Mouse (Mus musculus) embryonic facial prominence, embryonic 13.5 days (tissue): ENCODE measurements at regions not wholly inside any gene's neighbourhood (a gene's known extent, or its start where the extent isn't known, plus 50 kb on each side); places are given as distances from the start of the nearest gene placed in this dataset.

ENCODE experiments used
- ATAC-seq: fragments of 200-750 bp; cut with Nextera tagmentation; 2 replicates; pipeline ENCODE4 v1.8.0; 2017; ENCODE audit warnings: low read depth; ENCODE audit not compliant: insufficient number of reproducible peaks, insufficient read depth, low FRiP score, low TSS enrichment
- H3K27ac ChIP-seq: fragments of 300-500 bp; sonication (generic); 2 replicates; pipeline ENCODE4 v1.5.1; 2015; ENCODE audit warnings: moderate library complexity, mild to moderate bottlenecking, inconsistent platforms
- H3K27me3 ChIP-seq: fragments of 300-500 bp; sonication (generic); 2 replicates; pipeline ENCODE4 v1.6.1; 2015; ENCODE audit warnings: mild to moderate bottlenecking, inconsistent platforms
- H3K36me3 ChIP-seq: fragments of 300-500 bp; sonication (generic); 2 replicates; pipeline ENCODE4 v1.6.1; 2015; ENCODE audit warnings: mild to moderate bottlenecking, inconsistent platforms
- H3K4me1 ChIP-seq: fragments of 300-500 bp; sonication (generic); 2 replicates; pipeline ENCODE4 v1.6.1; 2015; ENCODE audit warnings: inconsistent platforms
- H3K4me2 ChIP-seq: fragments of 300-500 bp; sonication (generic); 2 replicates; pipeline ENCODE4 v1.6.1; 2015; ENCODE audit warnings: moderate library complexity, mild to moderate bottlenecking, inconsistent platforms
- H3K4me3 ChIP-seq: fragments of 300-500 bp; sonication (generic); 2 replicates; pipeline ENCODE4 v1.5.1; 2015; ENCODE audit warnings: mild to moderate bottlenecking, inconsistent platforms
- H3K9ac ChIP-seq: fragments of 300-500 bp; sonication (generic); 2 replicates; pipeline ENCODE4 v1.6.1; 2015; ENCODE audit warnings: mild to moderate bottlenecking, inconsistent platforms
- H3K9me3 ChIP-seq: fragments of 300-500 bp; sonication (generic); 2 replicates; pipeline ENCODE4 v1.6.1; 2016; ENCODE audit warnings: inconsistent platforms
- WGBS: fragments of 180-500 bp; shearing (Covaris S2); methylation state at CpG from one replicate; pipeline ENCODE4 v1.1.7; 2015; ENCODE audit warnings: mixed read lengths; 5-methylcytosine and 5-hydroxymethylcytosine counted together

DNA sequence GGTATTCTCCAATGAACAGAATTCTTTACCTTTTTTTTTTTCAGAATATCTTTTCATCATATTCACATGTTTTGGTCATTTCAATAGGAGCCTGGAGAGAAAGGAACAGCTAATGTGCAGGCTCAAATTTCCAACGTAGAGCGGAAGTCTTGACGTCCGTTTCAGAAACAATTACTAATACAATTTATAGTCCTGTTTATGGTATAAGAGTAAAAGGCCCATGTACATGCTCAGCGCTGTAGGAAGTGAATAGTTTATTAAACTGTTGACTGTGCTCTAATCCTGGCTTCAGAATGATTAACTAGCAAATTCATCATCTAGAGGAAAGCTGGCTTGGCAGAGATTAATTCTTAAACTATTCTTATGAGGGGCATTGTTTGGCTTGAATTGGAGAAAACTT is 142.1 kb downstream of the Pik3r1 start:
- Histone ChIP-seq H3K4me1 (peaks cover 12% of the 10 kb centered on the region), H3K9ac (no peak overlapping the region), H3K36me3 (no peaks in the 10 kb centered on the region), H3K4me3 (no peak overlapping the region), H3K9me3 (no peaks in the 10 kb centered on the region), H3K27me3 (no peaks in the 10 kb centered on the region), H3K27ac (no peak overlapping the region), H3K4me2 (no peak overlapping the region)
- 60% methylated on average over 5 of the region's 5 CpGs for WGBS
- no peak for ATAC-seq

DNA sequence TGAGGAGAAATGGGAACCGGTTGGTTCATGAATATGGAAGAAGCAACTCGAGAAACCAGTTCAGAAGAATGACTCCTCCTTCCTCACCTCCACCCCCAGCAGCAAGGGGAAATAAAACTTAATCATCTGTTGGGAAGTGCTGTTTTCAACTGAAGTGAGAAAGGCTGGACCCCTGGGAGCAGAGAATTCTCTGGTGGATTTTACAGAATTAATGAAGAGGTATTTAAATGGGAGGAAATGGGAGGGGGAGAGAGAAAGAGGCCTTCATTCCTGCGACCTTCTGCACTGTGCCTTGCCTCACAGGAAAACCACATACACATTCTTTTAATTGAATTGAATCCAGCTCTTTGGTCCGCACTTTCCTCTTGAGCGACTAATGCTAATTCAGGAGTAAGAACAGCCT is 143.8 kb downstream of the Pik3r1 start:
- no peaks in the 10 kb centered on the region for H3K27me3 ChIP-seq
- H3K36me3 ChIP-seq = no peaks in the 10 kb centered on the region
- peaks cover 12% of the 10 kb centered on the region for H3K4me1 ChIP-seq
- no peak overlapping the region for H3K4me2 ChIP-seq
- H3K4me3 ChIP-seq = no peak overlapping the region
- H3K9me3 ChIP-seq = no peaks in the 10 kb centered on the region
- WGBS = 24% methylated on average over 5 of the region's 5 CpGs
- no peak for ATAC-seq
- H3K27ac ChIP-seq = no peak overlapping the region
- H3K9ac ChIP-seq = no peak overlapping the region

GRCm38 (mm10) chr13:101622649-101623048 is 145.4 kb downstream of the Pik3r1 start:
- no peak for ATAC-seq
- Histone ChIP-seq H3K36me3 (no peaks in the 10 kb centered on the region), H3K4me1 (peaks cover 12% of the 10 kb centered on the region), H3K9me3 (no peaks in the 10 kb centered on the region), H3K9ac (no peak overlapping the region), H3K4me3 (no peak overlapping the region), H3K27ac (no peak overlapping the region), H3K4me2 (no peak overlapping the region), H3K27me3 (no peaks in the 10 kb centered on the region)
- 96% methylated on average over 2 of the region's 2 CpGs for whole genome bisulfite sequencing

DNA sequence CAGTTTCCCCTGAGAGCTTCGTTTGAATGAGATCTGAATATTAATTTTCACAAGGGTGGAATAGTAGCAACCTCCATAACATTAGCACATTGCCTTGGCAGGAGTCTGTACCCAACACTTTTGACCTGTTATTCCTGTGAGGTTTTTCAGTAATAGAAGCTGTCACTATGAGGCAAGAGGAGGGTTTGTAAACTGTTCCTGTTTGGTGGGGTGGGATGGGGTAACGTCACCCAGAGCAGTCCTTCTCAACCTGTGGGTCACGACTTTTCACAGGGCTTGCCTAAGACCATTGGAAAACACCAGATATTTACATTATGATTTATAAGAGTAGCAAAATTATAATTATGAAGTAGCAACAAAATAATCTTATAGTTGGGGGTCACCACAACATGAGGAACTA is 147.4 kb downstream of the Pik3r1 start:
- H3K4me2 ChIP-seq = no peak overlapping the region
- no peaks in the 10 kb centered on the region for H3K9me3 ChIP-seq
- peaks cover 12% of the 10 kb centered on the region for H3K4me1 ChIP-seq
- WGBS = 78% methylated on average over 3 of the region's 3 CpGs
- H3K9ac ChIP-seq = no peak overlapping the region
- H3K27ac ChIP-seq = no peak overlapping the region
- ATAC-seq = no peak
- no peak overlapping the region for H3K4me3 ChIP-seq
- H3K36me3 ChIP-seq = no peaks in the 10 kb centered on the region
- no peaks in the 10 kb centered on the region for H3K27me3 ChIP-seq

DNA sequence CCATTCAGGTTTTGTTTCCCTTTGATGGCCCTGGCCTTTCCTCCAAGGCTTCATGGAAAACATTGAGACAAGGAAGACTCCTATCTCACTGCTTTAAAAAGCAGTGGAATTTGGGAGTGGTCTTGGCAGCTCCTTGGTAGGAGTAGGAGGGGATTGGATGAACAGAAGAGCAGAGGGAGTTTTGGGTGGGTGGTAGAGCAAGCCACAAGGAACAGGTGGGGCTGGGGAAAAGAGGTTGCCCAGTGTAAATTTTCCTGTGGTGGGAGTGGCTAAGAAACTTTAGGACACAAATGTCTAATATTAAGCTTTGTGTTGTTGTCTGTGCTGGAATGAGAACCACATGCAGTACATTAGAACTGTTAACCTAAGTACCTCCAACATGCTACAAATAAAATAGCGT is 148.9 kb downstream of the Pik3r1 start:
- WGBS = 77% methylated on average over 1 of the region's 1 CpGs
- Histone ChIP-seq H3K36me3 (no peaks in the 10 kb centered on the region), H3K27me3 (no peaks in the 10 kb centered on the region), H3K4me2 (no peak overlapping the region), H3K4me3 (no peak overlapping the region), H3K9me3 (no peaks in the 10 kb centered on the region), H3K4me1 (peaks cover 1% of the 10 kb centered on the region; the same call in 1 of the 2 replicates), H3K27ac (no peak overlapping the region), H3K9ac (no peak overlapping the region)
- no peak for ATAC-seq

DNA sequence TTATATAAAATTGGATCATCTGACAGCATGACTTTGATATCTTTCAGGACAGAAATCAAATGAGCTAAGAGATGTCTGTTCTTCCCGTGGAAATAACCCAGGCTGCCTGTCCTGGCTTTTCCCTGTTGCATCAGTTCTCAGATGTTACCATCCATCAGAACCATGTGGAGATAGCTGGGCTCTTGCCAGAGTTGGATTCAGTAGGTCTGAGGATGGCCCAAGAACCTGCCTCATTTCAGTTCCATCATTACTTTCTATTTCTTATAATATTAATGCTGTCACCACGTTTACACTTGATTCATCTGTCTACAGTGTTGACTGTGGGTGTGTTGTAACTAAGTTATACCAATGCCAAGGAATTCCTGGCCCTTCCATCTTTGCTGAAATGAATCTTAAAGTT is 155.2 kb downstream of the Pik3r1 start:
- H3K27me3 ChIP-seq = no peaks in the 10 kb centered on the region
- no peak overlapping the region for H3K4me2 ChIP-seq
- WGBS = 72% methylated on average over 2 of the region's 2 CpGs
- no peaks in the 10 kb centered on the region for H3K9me3 ChIP-seq
- H3K27ac ChIP-seq = no peak overlapping the region
- no peaks in the 10 kb centered on the region for H3K36me3 ChIP-seq
- ATAC-seq = no peak
- no peak overlapping the region for H3K9ac ChIP-seq
- H3K4me1 ChIP-seq = no peaks in the 10 kb centered on the region
- no peak overlapping the region for H3K4me3 ChIP-seq

GRCm38 (mm10) chr13:101611725-101612124 is 156.3 kb downstream of the Pik3r1 start:
- no peaks in the 10 kb centered on the region for H3K36me3 ChIP-seq
- 93% methylated on average over 6 of the region's 6 CpGs for WGBS
- H3K27me3 ChIP-seq = no peaks in the 10 kb centered on the region
- H3K4me3 ChIP-seq = no peak overlapping the region
- ATAC-seq = no peak
- no peak overlapping the region for H3K27ac ChIP-seq
- H3K4me2 ChIP-seq = no peak overlapping the region
- no peaks in the 10 kb centered on the region for H3K9me3 ChIP-seq
- H3K4me1 ChIP-seq = no peaks in the 10 kb centered on the region
- H3K9ac ChIP-seq = no peak overlapping the region

GRCm38 (mm10) chr13:101606184-101606730 is 161.8 kb downstream of the Pik3r1 start:
- no peak overlapping the region for H3K4me2 ChIP-seq
- H3K9ac ChIP-seq = no peak overlapping the region
- no peaks in the 10 kb centered on the region for H3K27me3 ChIP-seq
- no peak overlapping the region for H3K27ac ChIP-seq
- WGBS = 74% methylated on average over 1 of the region's 1 CpGs
- no peaks in the 10 kb centered on the region for H3K9me3 ChIP-seq
- no peaks in the 10 kb centered on the region for H3K36me3 ChIP-seq
- ATAC-seq = no peak
- no peak overlapping the region for H3K4me3 ChIP-seq
- no peaks in the 10 kb centered on the region for H3K4me1 ChIP-seq

GRCm38 (mm10) chr13:101605685-101606084 is 162.3 kb downstream of the Pik3r1 start:
- Histone ChIP-seq H3K9ac (no peak overlapping the region), H3K27me3 (no peaks in the 10 kb centered on the region), H3K4me3 (no peak overlapping the region), H3K4me1 (no peaks in the 10 kb centered on the region), H3K27ac (no peak overlapping the region), H3K9me3 (no peaks in the 10 kb centered on the region), H3K36me3 (no peaks in the 10 kb centered on the region), H3K4me2 (no peak overlapping the region)
- whole genome bisulfite sequencing = 81% methylated on average over 4 of the region's 4 CpGs
- no peak for ATAC-seq

DNA sequence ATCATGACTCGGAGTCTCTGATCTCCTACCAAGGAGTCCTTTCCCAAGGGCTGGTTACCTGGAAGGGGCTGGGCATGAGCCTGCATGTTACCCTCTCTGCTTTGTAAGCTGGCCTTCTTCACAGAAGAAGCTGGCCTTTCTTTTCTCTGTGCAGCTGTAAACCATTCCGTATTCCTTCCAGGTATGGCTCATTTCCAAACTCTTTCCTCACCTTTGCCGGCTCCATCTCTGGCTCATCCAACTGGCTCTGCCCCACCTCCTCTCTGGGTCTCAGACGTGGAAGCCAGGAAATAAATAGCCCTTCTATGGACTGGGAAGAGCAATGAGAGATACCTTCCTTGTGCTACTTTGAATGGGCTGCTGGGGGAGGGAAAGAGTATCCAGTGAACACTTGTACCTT is 163.0 kb downstream of the Pik3r1 start:
- no peak for ATAC-seq
- H3K4me2 ChIP-seq = no peak overlapping the region
- no peak overlapping the region for H3K4me3 ChIP-seq
- no peaks in the 10 kb centered on the region for H3K9me3 ChIP-seq
- H3K27ac ChIP-seq = no peak overlapping the region
- no peaks in the 10 kb centered on the region for H3K4me1 ChIP-seq
- H3K27me3 ChIP-seq = no peaks in the 10 kb centered on the region
- H3K36me3 ChIP-seq = no peaks in the 10 kb centered on the region
- no peak overlapping the region for H3K9ac ChIP-seq
- WGBS = 74% methylated on average over 4 of the region's 4 CpGs

- Histone ChIP-seq H3K4me2 (no peak overlapping the region), H3K27ac (no peak overlapping the region), H3K27me3 (no peaks in the 10 kb centered on the region), H3K9me3 (no peaks in the 10 kb centered on the region), H3K36me3 (no peaks in the 10 kb centered on the region), H3K4me3 (no peak overlapping the region), H3K9ac (no peak overlapping the region), H3K4me1 (no peaks in the 10 kb centered on the region)
- 86% methylated on average over 7 of the region's 7 CpGs for WGBS
- ATAC-seq = no peak
Observed at GRCm38 (mm10) chr13:101598126-101598485, 169.9 kb downstream of the Pik3r1 start.

GRCm38 (mm10) chr13:101597243-101598125 is 170.5 kb downstream of the Pik3r1 start:
- no peaks in the 10 kb centered on the region for H3K4me1 ChIP-seq
- H3K9ac ChIP-seq = no peak overlapping the region
- ATAC-seq = no peak
- no peaks in the 10 kb centered on the region for H3K36me3 ChIP-seq
- no peaks in the 10 kb centered on the region for H3K9me3 ChIP-seq
- WGBS = 74% methylated on average over 14 of the region's 14 CpGs
- no peak overlapping the region for H3K27ac ChIP-seq
- no peak overlapping the region for H3K4me2 ChIP-seq
- H3K4me3 ChIP-seq = no peak overlapping the region
- H3K27me3 ChIP-seq = no peaks in the 10 kb centered on the region
